8 mouse cellular contexts compared by ENCODE assay signal in the genomic region with DNA sequence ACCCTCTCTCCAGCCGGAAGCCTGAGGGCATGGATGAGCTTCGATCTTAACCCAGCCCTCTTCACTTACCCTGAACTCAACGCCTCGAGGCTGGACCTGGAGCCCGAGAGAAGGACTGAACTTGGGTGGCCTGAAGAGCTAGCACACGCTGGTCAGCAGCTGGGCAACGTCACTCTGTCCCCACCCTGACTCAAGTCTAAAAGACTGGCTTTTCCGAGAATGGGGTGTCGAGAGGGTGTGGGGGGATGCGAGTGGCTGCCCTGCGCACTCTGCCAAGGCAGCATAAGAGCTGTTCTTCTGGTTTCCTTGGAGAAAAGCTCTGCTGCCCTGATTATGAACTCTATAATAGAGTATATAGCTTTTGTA. TPM values are rescaled to one million over a fixed set of nuclear protein-coding genes. Genes with fewer than 3 reads are reported as not detected.
DNase-seq lines count a peak whose midpoint lies in the region; ATAC-seq and TF ChIP-seq lines count a peak whose summit lies in the region.

No protein-coding gene starts in this region.

- DNase-seq in heart, postnatal 10 days = no peak
- DNase-seq in G1E (ENCODE audit: low spot score) = no peak
- DNase-seq in forebrain, postnatal 0 days = no peak
- no peak for DNase-seq in embryo, embryonic 9.5 days (ENCODE audit: extremely low spot score)
- DNase-seq in cerebellum, postnatal 36 days = no peak
- DNase-seq in gastrocnemius, postnatal 10 days = no peak

- H3K4me1 ChIP-seq in heart, embryonic 15.5 days (replicated peaks) = peaks cover 60% of the 10 kb centered on the region
- peaks cover 42% of the 10 kb centered on the region for H3K4me1 ChIP-seq in G1E (ENCODE audit: insufficient read depth, low read depth, low read length)
- peaks cover 6% of the 10 kb centered on the region; the same call in 1 of the 2 replicates for H3K4me1 ChIP-seq in forebrain, postnatal 0 days (ENCODE audit: insufficient read depth)

- H3K27ac ChIP-seq in heart, embryonic 15.5 days = peak overlapping the region; percentile 90
- peak overlapping the region; percentile 57 for H3K27ac ChIP-seq in forebrain, postnatal 0 days (ENCODE audit: low read depth, low read length)
- H3K27ac ChIP-seq in macrophage = no peak overlapping the region

- TF ChIP-seq CTCF in G1E (IDR thresholded peaks at IDR 0.05; ENCODE audit: low read depth, low read length) = no peak
- no peak for TF ChIP-seq CTCF in forebrain, postnatal 0 days (IDR thresholded peaks at IDR 0.05; ENCODE audit: low read depth)

- 5% methylated on average over 11 of the region's 11 CpGs for WGBS in heart, embryonic 15.5 days
- 2% methylated on average over 11 of the region's 11 CpGs for WGBS in forebrain, postnatal 0 days
- 18% methylated on average over 11 of the region's 11 CpGs for WGBS in macrophage (ENCODE audit: missing documents)

- H3K4me2 ChIP-seq in heart, embryonic 15.5 days = peak overlapping the region; percentile 82
- peak overlapping the region; percentile 59 for H3K4me2 ChIP-seq in forebrain, postnatal 0 days (ENCODE audit: low read depth)

- H3K4me3 ChIP-seq in heart, embryonic 15.5 days = peak overlapping the region; percentile 67
- peak overlapping the region; percentile 44; the same call in 1 of the 2 replicates for H3K4me3 ChIP-seq in G1E (ENCODE audit: low read depth, low read length)
- peak overlapping the region; percentile 39 for H3K4me3 ChIP-seq in forebrain, postnatal 0 days (ENCODE audit: low read depth, low read length)
- H3K4me3 ChIP-seq in macrophage (ENCODE audit: inconsistent target) = peak overlapping the region; percentile 36

- peak overlapping the region; percentile 73 for H3K9ac ChIP-seq in heart, embryonic 15.5 days
- peak overlapping the region; percentile 54 for H3K9ac ChIP-seq in forebrain, postnatal 0 days

- peaks cover 16% of the 10 kb centered on the region; the same call in 1 of the 2 replicates for H3K79me2 ChIP-seq in macrophage (ENCODE audit: inconsistent target)

- H3K36me3 ChIP-seq in heart, embryonic 15.5 days = no peaks in the 10 kb centered on the region
- H3K36me3 ChIP-seq in G1E (replicated peaks) (no peaks in the 10 kb centered on the region), macrophage (ENCODE audit: inconsistent target) (no peaks in the 10 kb centered on the region)
- H3K36me3 ChIP-seq in forebrain, postnatal 0 days (ENCODE audit: insufficient read depth) = no peaks in the 10 kb centered on the region

- no peaks in the 10 kb centered on the region for H3K27me3 ChIP-seq in heart, embryonic 15.5 days
- peaks cover 72% of the 10 kb centered on the region for H3K27me3 ChIP-seq in G1E (ENCODE audit: insufficient read depth, low read length)
- 0 out of 2 replicates have a peak, but pooled peaks cover 17% of the 10 kb centered on the region for H3K27me3 ChIP-seq in forebrain, postnatal 0 days (ENCODE audit: insufficient read depth, low read length)

- H3K9me3 ChIP-seq in heart, embryonic 15.5 days (replicated peaks) = no peaks in the 10 kb centered on the region
- H3K9me3 ChIP-seq in G1E (replicated peaks) = peaks cover 4% of the 10 kb centered on the region; the same call in 1 of the 2 replicates
- H3K9me3 ChIP-seq in forebrain, postnatal 0 days (ENCODE audit: low read length) = no peaks in the 10 kb centered on the region

- intact Hi-C loops in heart, postnatal 10 days (cut with DNase I) = no loop called here

- no peak for ATAC-seq in heart, embryonic 15.5 days (replicated peaks; ENCODE audit: insufficient number of reproducible peaks, insufficient read depth, low FRiP score, low read depth)
- no peak for ATAC-seq in G1E (ENCODE audit: extremely low read depth, insufficient number of reproducible peaks, low FRiP score, poor library complexity, severe bottlenecking)
- no peak for ATAC-seq in forebrain, postnatal 0 days

RNA-seq across cellular contexts. Expression of a gene that starts 1.6 kb away (rescaled TPM):
- polyA plus RNA-seq in heart, embryonic 15.5 days (2015; fragmentation: Nextera tagmentation; extraction: Ambion mirVana) = 261 and 294 TPM in 2 replicates
- total RNA-seq in heart, postnatal 10 days (2021) = 100 to 1,000 TPM; 104 TPM
- total RNA-seq in G1E (2014; fragmentation: Nextera tagmentation) (not detected in 2 replicates), G1E (2017) (0.22 TPM in 1 of 2 replicates, not detected in the other)
- polyA plus RNA-seq in G1E (2012) (not detected in 2 replicates), macrophage (2018) (0.34 to 38.1 TPM (median 3.1 TPM) in 3 replicates)
- 134 and 153 TPM in 2 replicates for total RNA-seq in forebrain, postnatal 0 days (2014; rRNA removed)
- 177 and 185 TPM in 2 replicates for polyA plus RNA-seq in forebrain, postnatal 0 days (2015; fragmentation: Nextera tagmentation; extraction: Ambion mirVana)
- total RNA-seq in macrophage (2018; cell fraction: chromatin; rRNA removed) = 100 to 1,000 TPM in 1 of 26 experiments, 10 to 100 TPM in 17, 1 to 10 TPM in 6, under 1 TPM in 1, not detected in 1; 0.79 to 106 (median 19.0) TPM
- 10 to 100 TPM in 15 of 26 experiments, 1 to 10 TPM in 7, under 1 TPM in 4; 0.19 to 99.1 (median 14.3) TPM for total RNA-seq in macrophage (2018; cell fraction: cytosol; rRNA removed)
- 100 to 1,000 TPM in 6 of 26 experiments, 10 to 100 TPM in 16, 1 to 10 TPM in 2, not detected in 2; 1.7 to 296 (median 18.8) TPM for total RNA-seq in macrophage (2018; cell fraction: nucleus; rRNA removed)
- total RNA-seq in gastrocnemius, postnatal 10 days (2021) = 10 to 100 TPM; 33.3 to 48.8 TPM

RNA-seq across cellular contexts. Expression of a gene that starts 27.3 kb away (rescaled TPM):
- polyA plus RNA-seq in heart, embryonic 15.5 days (2015; fragmentation: Nextera tagmentation; extraction: Ambion mirVana) = 7.8 and 9.6 TPM in 2 replicates
- 1 to 10 TPM; 4.3 to 6.8 TPM for total RNA-seq in heart, postnatal 10 days (2021)
- total RNA-seq in G1E (2014; fragmentation: Nextera tagmentation) (29.9 and 70.3 TPM in 2 replicates), G1E (2017) (14.1 and 16.3 TPM in 2 replicates)
- polyA plus RNA-seq in G1E (2012) (45.6 and 45.9 TPM in 2 replicates), macrophage (2018) (1.5 to 5.0 TPM (median 2.6 TPM) in 3 replicates)
- total RNA-seq in forebrain, postnatal 0 days (2014; rRNA removed) = 0.85 and 1.2 TPM in 2 replicates
- 0.84 and 1.4 TPM in 2 replicates for polyA plus RNA-seq in forebrain, postnatal 0 days (2015; fragmentation: Nextera tagmentation; extraction: Ambion mirVana)
- 1 to 10 TPM; 1.3 to 8.2 (median 3.5) TPM for total RNA-seq in macrophage (2018; cell fraction: chromatin; rRNA removed)
- total RNA-seq in macrophage (2018; cell fraction: cytosol; rRNA removed) = 1 to 10 TPM in 22 of 26 experiments, under 1 TPM in 4; 0.38 to 2.9 (median 1.6) TPM
- 10 to 100 TPM in 1 of 26 experiments, 1 to 10 TPM in 25; 1.1 to 12.0 (median 3.1) TPM for total RNA-seq in macrophage (2018; cell fraction: nucleus; rRNA removed)
- total RNA-seq in gastrocnemius, postnatal 10 days (2021) = 10 to 100 TPM in 1 of 2 experiments, 1 to 10 TPM in 1; 6.9 to 11.0 TPM

Comparison
In these comparisons a context has a peak if more than half of its experiments do, and no peak if none do; other contexts are left out.
1. RNA of a gene that starts 1.6 kb away (total RNA-seq): 134 to 153 TPM in forebrain, postnatal 0 days, 104 TPM in heart, postnatal 10 days and 33.3 to 48.8 TPM in gastrocnemius, postnatal 10 days; 0.22 TPM in G1E; every median in the first group is over 10 times any median in the second.
2. Peak in every context shown above with its lines, with median percentiles within 50 percentile points of each other: H3K4me3 ChIP-seq.